Mouse (Mus musculus): ENCODE results near the gene Ing2.
A peak's percentile ranks its signal among the peaks of the same experiment; 100 is the strongest.

The Ing2 gene

GRCm38 (mm10) chr8:47674777-47675710, at the start of gene Ing2:
TSS of gene Ing2 (minus strand) at chr8:47675556.
- peak; percentile 100 for DNase-seq

DNA sequence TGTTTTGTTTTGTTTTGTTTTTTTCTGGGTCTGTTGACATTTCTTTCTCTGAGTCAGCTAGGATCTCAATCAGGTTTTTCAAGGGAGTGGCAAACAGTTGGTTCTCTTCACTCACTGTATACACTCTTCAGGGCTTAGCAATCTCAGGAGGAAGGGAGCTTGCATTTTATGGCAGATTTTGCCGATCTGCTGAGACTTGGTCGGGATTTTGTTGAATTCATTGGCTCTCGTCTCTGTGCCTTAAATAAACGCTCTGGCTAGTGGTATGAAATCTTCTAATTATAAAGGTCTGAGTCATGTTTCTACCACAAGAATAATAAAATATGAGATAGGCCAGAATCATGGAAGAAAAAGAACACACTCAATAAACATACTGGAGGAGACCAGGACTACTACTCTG, 46.3 kb upstream of the Ing2 start:
- DNase-seq: no peak

GRCm38 (mm10) chr8:47718641-47719040, 43.3 kb upstream of the Ing2 start:
- no peak for DNase-seq

DNA sequence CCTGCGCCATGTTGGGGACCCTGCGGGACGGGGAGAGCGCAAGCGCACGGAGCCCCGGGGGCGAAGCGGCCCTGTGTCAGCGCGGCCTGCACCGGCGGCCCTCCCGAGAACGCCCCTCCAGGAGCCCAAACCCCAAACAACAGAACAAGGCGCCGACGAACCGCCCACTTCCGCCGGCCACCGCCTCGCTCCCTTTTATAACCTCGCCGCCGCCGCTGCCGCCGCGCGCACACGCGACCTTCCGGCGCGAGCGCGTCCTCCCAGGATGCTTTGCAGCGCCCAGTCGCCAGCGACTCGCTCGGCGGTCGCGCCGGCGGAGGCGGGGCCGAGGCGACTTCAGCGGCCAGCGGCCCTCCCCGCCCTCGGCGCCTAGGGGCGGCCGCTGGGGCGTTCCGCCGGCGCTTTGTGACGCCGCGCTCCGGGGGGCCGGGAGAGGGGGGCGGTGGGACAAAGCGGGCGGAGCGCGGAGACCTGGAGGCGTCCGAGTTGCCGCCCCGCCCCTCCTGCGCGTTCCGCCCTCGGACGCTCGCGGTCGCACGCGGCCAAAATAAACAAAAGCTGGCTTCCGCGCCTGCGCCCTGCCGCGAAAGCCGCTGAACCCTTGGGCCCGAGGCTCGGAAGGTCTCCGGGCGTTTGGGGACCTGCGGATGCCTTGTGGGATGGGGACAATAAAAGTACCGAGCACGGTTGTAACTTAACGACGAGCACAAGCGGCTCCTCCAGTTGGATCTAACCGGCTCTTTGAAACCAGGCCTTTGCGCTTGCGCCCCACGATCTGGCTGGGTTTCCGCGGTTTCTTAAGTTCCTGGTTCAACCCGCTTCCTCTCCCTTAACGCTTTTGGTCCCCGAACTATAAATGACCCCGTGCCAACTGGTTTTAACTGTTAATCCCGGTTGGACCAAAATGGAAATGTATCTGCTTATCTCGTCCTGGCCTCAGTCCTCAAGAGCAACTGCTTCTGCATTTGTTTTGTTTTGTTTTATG, 38.7 kb upstream of the Ing2 start, which contains the start of gene Cdkn2aip:
Gene Cdkn2aip, minus strand, starts transcription at position 172 of the 985 bp plus-strand sequence.
- DNase-seq: peak; percentile 92

GRCm38 (mm10) chr8:47713171-47713663, 37.9 kb upstream of the Ing2 start:
- no peak for DNase-seq

- no peak for DNase-seq
These were observed 32.8 kb upstream of the Ing2 start for GRCm38 (mm10) chr8:47708106-47708505.

DNA sequence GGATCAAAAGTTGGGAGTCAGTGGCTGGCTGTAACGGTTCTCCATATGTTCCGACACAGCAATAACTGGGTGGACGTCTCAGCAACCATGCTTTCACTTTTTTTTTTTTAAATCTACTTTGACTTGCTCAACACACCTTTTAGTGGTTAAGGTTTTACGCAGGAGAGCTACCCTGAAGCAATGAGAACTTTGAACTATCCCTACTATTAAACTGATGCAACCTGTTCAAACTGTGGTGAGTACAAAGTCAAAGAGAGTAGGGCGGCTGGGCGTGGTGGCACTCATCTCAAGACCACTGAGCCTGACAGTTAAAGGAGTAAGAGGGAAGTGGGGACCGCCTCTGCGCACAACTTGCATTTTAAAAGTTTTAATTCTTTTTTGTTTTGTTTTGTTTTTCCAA, 31.4 kb upstream of the Ing2 start:
- DNase-seq: no peak

- no peak for DNase-seq
These were observed 27.0 kb upstream of the Ing2 start for GRCm38 (mm10) chr8:47702333-47702732.

GRCm38 (mm10) chr8:47697696-47698095, 22.3 kb upstream of the Ing2 start:
- DNase-seq: no peak

DNA sequence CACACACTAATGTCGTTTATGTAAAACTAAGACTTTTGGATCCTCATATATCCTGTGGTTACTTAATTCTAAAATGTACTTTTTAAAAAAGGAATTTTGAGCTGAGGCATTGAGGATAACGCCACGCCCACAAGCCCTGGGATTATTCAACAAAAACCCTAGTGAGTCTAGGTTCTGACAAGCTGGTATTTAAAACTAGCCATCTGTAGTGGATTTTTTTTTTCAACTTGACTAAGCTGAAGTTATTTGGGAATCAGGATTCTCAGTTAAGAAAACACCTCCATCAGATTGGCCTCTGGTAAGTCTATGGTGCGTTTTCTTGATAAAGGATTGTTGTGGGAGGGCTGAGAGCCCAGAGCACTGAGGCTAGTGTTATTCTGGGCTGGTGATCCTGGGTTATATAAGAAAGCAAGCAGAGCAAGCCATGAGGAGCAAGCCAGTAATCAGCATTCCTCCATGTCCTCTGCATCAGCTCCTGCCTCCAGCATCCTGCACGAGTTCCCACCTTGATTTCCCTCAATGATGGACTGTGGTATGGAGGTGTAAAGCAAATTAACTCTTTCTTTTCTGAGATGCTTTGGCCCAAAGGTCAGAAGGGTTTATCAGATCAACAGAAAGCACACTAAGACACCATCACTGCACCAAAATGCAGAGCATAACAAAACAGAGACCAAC, 20.2 kb upstream of the Ing2 start:
- no peak for DNase-seq

- DNase-seq: peak; percentile 75
These were observed 17.8 kb upstream of the Ing2 start for GRCm38 (mm10) chr8:47693119-47693518.

DNA sequence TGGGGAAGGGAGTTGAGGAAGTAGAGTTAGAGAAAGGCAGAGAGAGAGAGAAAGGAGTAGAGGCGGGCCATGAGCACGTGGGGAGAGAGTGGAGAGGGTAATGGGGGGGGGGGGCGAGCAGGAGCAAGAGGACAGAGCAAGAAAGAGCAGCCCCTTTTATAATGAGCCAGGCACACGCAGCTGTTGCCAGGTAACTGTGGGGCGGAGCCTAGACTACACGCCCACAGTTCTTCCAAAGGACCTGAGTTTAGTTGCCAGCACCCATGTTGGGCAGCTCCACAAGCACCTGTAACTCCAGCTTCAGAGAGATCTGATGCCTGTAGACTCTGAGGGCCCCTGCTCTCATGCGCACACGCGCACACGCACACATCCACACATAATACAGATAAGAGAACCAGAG, 16.5 kb upstream of the Ing2 start:
- DNase-seq: no peak

- no peak for DNase-seq
These were observed 15.9 kb upstream of the Ing2 start for GRCm38 (mm10) chr8:47691303-47691702.

GRCm38 (mm10) chr8:47690674-47691078, 15.3 kb upstream of the Ing2 start:
- no peak for DNase-seq

DNA sequence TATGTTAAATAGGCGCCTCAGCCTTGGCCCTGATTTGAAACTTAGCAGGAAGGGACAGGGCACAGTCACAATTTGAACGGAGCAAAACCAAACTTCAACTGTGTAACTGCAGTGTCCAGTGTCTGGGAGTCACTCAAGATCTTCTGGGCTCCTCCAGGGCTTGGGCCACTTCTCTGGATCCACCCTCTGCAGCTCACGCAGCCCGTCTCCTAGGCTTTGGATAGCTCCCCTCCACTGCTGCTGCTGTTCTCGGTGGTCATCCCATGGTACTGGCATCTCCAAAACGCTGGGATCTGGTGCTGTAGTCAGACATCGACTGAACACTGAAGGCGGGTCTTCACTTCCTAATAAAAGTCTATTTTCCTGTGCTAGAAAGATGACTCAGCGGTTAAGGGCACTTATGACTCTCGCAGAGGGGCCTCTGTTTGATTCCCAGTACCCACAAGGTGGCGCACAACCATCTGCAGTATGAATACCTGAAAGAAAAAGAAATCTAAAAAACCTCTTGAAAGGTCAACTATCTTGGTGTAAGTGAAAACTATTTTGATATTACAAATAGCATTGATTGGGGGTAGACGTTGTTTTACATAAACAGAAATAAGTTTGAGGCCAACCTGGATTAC, 14.5 kb upstream of the Ing2 start:
- no peak for DNase-seq

DNA sequence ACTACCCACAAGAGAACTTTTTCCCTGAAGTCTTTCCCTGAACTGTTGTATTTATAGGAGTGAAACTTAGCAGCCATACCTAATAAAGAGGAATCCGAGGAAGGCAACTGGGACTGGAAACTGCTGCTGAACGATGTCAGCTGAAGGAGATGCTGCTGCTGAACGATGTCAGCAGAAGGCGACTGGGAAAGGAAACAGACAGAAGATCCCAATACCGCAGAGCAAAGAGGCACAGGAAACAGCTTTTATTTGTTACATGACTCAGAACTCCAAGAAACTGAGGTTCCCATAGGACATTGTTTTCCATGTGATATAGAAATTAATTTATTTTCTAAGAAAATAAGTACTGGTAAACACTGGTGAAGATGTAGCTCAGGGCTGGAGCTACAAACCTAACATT, 9.1 kb upstream of the Ing2 start:
- no peak for DNase-seq

DNA sequence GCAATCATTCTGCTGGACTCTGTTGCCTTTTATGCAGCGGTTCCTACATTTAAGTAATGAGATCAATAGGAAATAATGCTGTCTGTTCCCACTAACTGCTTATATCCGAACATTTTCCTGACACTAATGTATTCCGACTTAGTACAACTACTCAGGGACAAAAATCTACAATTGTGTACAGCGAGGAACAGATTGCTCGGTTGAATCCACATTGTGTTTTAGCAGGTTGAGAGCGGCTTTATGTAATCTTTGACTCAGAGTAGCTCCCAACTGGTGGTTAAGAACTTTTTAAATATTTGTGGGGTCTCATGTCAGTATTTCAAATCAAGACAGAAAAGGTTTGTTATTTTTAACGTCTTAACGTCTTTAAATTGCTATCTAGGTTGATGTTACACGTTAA, 8.6 kb upstream of the Ing2 start:
- DNase-seq: no peak

- DNase-seq: no peak
These were observed 5.0 kb upstream of the Ing2 start for GRCm38 (mm10) chr8:47680306-47680705.

DNA sequence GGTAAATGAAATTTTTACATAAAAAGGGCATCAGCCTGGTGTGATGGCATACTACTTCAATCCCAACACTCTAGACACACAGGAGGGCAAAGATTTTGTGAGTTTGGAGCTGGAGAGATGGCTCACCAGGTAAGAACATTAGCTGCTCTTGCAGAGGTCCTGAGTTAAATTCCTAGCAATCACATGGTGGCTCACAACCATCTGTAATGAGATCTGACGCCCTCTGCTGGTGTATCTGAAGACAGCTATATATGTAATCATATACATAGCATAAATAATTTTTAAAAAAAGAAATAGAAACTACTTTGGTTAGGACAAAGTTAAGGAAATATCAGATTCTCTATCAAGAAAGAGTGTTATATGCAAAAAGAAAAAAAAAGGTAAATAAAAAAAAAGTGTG, 4.2 kb upstream of the Ing2 start:
- no peak for DNase-seq

DNA sequence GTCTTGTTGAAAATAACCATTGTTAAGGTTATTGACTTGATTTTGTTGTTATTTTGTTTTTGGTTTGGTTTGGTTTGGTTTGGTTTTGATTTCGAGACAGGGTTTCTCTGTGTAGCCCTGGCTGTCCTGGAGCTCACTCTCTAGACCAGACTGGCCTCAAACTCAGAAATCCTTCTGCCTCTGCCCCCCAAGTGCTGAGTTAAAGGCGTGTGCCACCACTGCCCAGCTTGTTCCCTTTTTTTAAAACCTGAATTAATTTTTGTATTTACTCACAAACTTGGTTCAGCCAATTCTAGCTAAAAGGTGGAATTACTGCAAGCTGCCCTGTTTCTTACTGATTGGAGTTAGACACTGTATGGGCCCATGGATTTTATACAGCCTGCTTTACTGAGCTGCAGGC, 1.3 kb upstream of the Ing2 start:
- DNase-seq: no peak

DNA sequence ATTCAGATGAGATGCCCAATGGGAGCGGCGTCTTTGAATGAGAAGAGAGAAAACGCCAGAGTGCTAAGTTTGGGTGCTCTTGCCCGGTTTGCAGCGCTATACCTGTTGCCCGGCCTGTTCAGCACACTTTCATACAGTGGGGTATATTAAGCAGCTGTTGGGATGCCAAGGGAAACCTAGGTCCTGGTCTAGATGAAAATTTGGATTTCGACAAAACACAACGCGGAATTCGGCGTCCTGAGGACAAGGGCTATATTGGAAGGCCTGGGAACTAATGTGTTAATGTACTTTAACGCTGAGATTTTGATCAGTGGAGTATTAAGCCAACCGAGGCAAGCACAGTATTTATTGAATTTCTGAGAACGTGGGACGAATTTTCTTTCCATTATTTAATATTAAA, 868 bp upstream of the Ing2 start:
- DNase-seq: peak; percentile 20

DNA sequence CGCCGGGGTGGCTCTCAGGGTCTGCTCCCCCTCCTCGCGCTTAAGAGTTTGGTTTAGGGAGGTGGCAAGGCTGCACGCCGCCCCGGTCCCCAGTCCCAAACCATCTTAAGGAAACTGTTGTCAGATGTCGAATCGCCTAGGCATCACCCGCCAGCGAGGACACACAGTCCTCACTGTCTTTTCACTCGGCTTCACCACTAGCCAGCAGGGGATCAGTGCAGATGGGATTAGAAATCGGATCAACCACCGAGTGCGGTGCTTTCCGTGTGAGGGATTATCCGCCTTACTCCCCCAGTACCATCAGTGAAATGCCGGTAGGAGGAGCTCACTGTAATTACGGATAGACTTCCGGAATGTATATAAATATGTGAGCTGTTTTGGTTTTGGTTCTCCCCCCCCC, 430 bp upstream of the Ing2 start:
- DNase-seq: no peak

Measured in cerebellum, adult 8-10 months (tissue).